Mouse (Mus musculus): ENCODE measurements around the gene Glyctk. TPM values are rescaled to one million over a fixed set of nuclear protein-coding genes. Genes with fewer than 3 reads are reported as not detected.

Gene Glyctk
- total and polyA plus RNA-seq, 3 experiments: 1.00 to 3.5 (median 1.2) TPM

GRCm38 (mm10) chr9:106106241-106106640, 51.7 kb downstream of the Glyctk start:
- no peak for TF ChIP-seq CTCF (IDR thresholded peaks at IDR 0.05; ENCODE audit: low read depth, low read length)
- TF ChIP-seq TAL1 (conservative IDR thresholded peaks at IDR 0.05; ENCODE audit: low read depth, low read length): no peak
- Histone ChIP-seq H3K9me3 (replicated peaks) (no peaks in the 10 kb centered on the region), H3K36me3 (replicated peaks) (no peaks in the 10 kb centered on the region), H3K27me3 (ENCODE audit: insufficient read depth, low read length) (no peaks in the 10 kb centered on the region), H3K4me1 (ENCODE audit: insufficient read depth, low read depth, low read length) (no peaks in the 10 kb centered on the region), H3K4me3 (ENCODE audit: low read depth, low read length) (no peak overlapping the region)
- ATAC-seq (ENCODE audit: extremely low read depth, insufficient number of reproducible peaks, low FRiP score, poor library complexity, severe bottlenecking) (no peak), DNase-seq (ENCODE audit: low spot score) (no peak)

- Histone ChIP-seq H3K9me3 (replicated peaks) (no peaks in the 10 kb centered on the region), H3K4me1 (ENCODE audit: insufficient read depth, low read depth, low read length) (no peaks in the 10 kb centered on the region), H3K4me3 (ENCODE audit: low read depth, low read length) (no peak overlapping the region), H3K27me3 (ENCODE audit: insufficient read depth, low read length) (no peaks in the 10 kb centered on the region), H3K36me3 (replicated peaks) (no peaks in the 10 kb centered on the region)
- TF ChIP-seq GATA2 (IDR thresholded peaks at IDR 0.05; ENCODE audit: borderline replicate concordance, low read depth, low read length) (no peak), GATA1 (IDR thresholded peaks at IDR 0.05; ENCODE audit: borderline replicate concordance, low read length) (no peak), TAL1 (conservative IDR thresholded peaks at IDR 0.05; ENCODE audit: low read depth, low read length) (no peak), CTCF (IDR thresholded peaks at IDR 0.05; ENCODE audit: low read depth, low read length) (no peak), POLR2AphosphoS5 (IDR thresholded peaks at IDR 0.05; ENCODE audit: insufficient replicate concordance, low read depth, low read length) (no peak)
- ATAC-seq (ENCODE audit: extremely low read depth, insufficient number of reproducible peaks, low FRiP score, poor library complexity, severe bottlenecking): no peak
- DNase-seq (ENCODE audit: low spot score): no peak
Measured at GRCm38 (mm10) chr9:106104401-106104800, 53.5 kb downstream of the Glyctk start.

Other genes starting within 250 kb of the Glyctk start
- gene Col6a5, start 197.5 kb downstream of the Glyctk start, total RNA-seq (2014; fragmentation: Nextera tagmentation): not detected in 2 replicates
- under 0.01 and 0.16 TPM in 2 replicates for gene Col6a5, start 197.5 kb downstream of the Glyctk start, total RNA-seq (2017)
- not detected in 2 replicates for gene Col6a5, start 197.5 kb downstream of the Glyctk start, polyA plus RNA-seq (2012)
- not detected in 2 replicates for gene Col6a4, start 61.4 kb downstream of the Glyctk start, total RNA-seq (2014; fragmentation: Nextera tagmentation)
- gene Col6a4, start 61.4 kb downstream of the Glyctk start, total RNA-seq (2017): 0.38 TPM in 1 of 2 replicates, not detected in the other
- not detected in 2 replicates for gene Col6a4, start 61.4 kb downstream of the Glyctk start, polyA plus RNA-seq (2012)
- gene Wdr82, start 12.8 kb upstream of the Glyctk start, total RNA-seq (2014; fragmentation: Nextera tagmentation): 103 and 116 TPM in 2 replicates
- gene Wdr82, start 12.8 kb upstream of the Glyctk start, total RNA-seq (2017): 92.0 and 95.4 TPM in 2 replicates
- 15.1 and 20.0 TPM in 2 replicates for gene Wdr82, start 12.8 kb upstream of the Glyctk start, polyA plus RNA-seq (2012)
- 6.7 and 9.4 TPM in 2 replicates for gene Ppm1m, start 41.6 kb upstream of the Glyctk start, total RNA-seq (2014; fragmentation: Nextera tagmentation)
- gene Ppm1m, start 41.6 kb upstream of the Glyctk start, total RNA-seq (2017): 14.4 and 19.1 TPM in 2 replicates
- gene Ppm1m, start 41.6 kb upstream of the Glyctk start, polyA plus RNA-seq (2012): 18.5 and 20.9 TPM in 2 replicates
- gene Twf2, start 45.0 kb upstream of the Glyctk start, total RNA-seq (2014; fragmentation: Nextera tagmentation): 13.7 and 17.5 TPM in 2 replicates
- 35.7 and 51.5 TPM in 2 replicates for gene Twf2, start 45.0 kb upstream of the Glyctk start, total RNA-seq (2017)
- gene Twf2, start 45.0 kb upstream of the Glyctk start, polyA plus RNA-seq (2012): 32.3 and 38.6 TPM in 2 replicates
- gene Tlr9, start 64.5 kb upstream of the Glyctk start, total RNA-seq (2014; fragmentation: Nextera tagmentation): not detected in 2 replicates
- 0.06 and 0.27 TPM in 2 replicates for gene Tlr9, start 64.5 kb upstream of the Glyctk start, total RNA-seq (2017)
- not detected in 2 replicates for gene Tlr9, start 64.5 kb upstream of the Glyctk start, polyA plus RNA-seq (2012)
- 59.1 and 67.8 TPM in 2 replicates for gene Alas1, start 90.5 kb upstream of the Glyctk start, total RNA-seq (2014; fragmentation: Nextera tagmentation)
- 41.7 and 44.2 TPM in 2 replicates for gene Alas1, start 90.5 kb upstream of the Glyctk start, total RNA-seq (2017)
- gene Alas1, start 90.5 kb upstream of the Glyctk start, polyA plus RNA-seq (2012): 8.5 and 10.3 TPM in 2 replicates
- 20.2 and 31.7 TPM in 2 replicates for gene Poc1a, start 122.9 kb upstream of the Glyctk start, total RNA-seq (2014; fragmentation: Nextera tagmentation)
- gene Poc1a, start 122.9 kb upstream of the Glyctk start, total RNA-seq (2017): 25.6 and 28.8 TPM in 2 replicates
- 8.8 and 14.8 TPM in 2 replicates for gene Poc1a, start 122.9 kb upstream of the Glyctk start, polyA plus RNA-seq (2012)
- 49.3 and 50.4 TPM in 2 replicates for gene Dusp7, start 210.5 kb upstream of the Glyctk start, total RNA-seq (2014; fragmentation: Nextera tagmentation)
- gene Dusp7, start 210.5 kb upstream of the Glyctk start, total RNA-seq (2017): 7.8 and 8.6 TPM in 2 replicates
- 27.3 and 32.5 TPM in 2 replicates for gene Dusp7, start 210.5 kb upstream of the Glyctk start, polyA plus RNA-seq (2012)